Mouse (Mus musculus) frontal cortex, adult 2 months (tissue): Measurements from ENCODE around the gene Uso1. TPM values are rescaled to one million over a fixed set of nuclear protein-coding genes. Genes with fewer than 3 reads are reported as not detected.
A peak's percentile ranks its signal among the peaks of the same experiment; 100 is the strongest.
"Not testable (repeated sequence)": the region's sequence is repeated elsewhere in the genome, so short reads cannot be mapped to it uniquely, and the experiment has no call there.

Experiments
- DNase-seq, 2 experiments: peaks; one replicate each; pipeline ENCODE4 v3.0.0; 2022; ENCODE audit warnings: low spot score in 1 of 2; ENCODE audit errors: extremely low spot score in 1 of 2
- polyA plus RNA-seq: library from polyadenylated mRNA; depleted of rRNA; stranded (reverse); fragments of >200 nt; gene quantifications from 2 replicates; pipeline ENCODE4 v1.2.3, GENCODE M21; 2012

The Uso1 gene
- polyA plus RNA-seq, 1 experiment: 50.7 TPM

DNA sequence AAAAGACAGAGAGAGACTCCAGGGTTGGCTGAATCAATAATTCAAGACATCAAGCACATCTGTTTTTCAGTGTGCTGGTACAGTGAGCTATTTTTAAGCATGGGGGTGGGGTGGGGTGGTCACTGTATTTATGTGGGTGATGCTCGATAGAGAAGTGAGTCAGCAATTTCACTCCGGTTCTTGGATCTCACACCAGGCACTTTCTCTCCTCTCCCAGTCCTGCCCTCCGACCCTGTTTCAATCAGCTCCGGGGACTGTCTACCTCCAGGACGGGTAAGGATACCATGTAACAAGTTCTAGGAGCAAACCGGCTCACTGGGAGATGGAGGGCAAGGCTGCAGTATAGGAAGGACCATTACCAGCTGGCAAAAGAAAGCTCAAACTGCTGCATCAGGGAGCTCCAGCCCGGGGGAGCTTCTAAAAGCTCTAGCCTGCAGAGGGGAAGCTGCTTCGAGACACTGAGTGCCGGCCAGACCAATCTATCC lies 10.6 kb upstream of the Uso1 start:
- no peak for DNase-seq

GRCm38 (mm10) chr5:92127751-92128150 lies 10.0 kb upstream of the Uso1 start:
- DNase-seq: no peak

DNA sequence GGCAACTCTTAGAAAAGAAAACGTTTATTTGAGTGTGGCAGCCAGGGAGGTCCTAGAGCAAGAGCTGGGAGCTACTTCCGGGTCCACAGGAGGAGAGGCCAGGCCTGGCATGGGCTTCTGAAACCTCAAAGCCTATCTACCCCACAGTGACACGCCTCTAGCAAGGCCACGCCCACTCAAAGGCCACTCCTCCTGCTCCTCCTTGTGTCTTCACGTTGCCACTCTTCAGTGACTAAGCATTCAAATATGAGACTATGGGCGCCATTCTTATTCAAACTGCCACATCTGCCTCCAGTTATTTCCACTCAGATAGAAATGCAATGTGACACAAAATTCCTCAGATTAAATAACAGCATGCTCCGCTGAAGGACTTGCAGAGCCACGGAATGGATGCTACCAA lies 9.2 kb upstream of the Uso1 start:
- no peak for DNase-seq

DNA sequence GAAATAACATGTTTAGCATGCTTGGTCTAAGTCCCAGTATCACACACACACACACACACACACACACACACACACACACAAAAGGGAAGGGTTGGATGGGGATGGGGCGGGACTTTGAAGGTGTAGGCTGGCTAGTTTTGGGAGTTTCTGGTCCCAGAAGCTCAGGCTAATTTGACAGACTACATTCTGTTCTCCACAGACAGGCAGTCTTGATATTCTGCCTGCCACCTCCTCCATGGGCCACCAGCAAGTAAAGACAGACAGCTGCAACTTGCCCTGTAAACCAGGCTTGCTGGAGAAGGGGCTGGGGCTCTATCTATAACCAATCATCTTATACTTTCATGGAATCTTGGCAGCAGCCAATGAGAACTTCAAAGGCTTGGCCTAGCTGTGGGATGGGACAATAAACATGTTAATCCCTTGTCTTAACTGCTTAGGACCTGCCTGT lies 8.4 kb upstream of the Uso1 start:
- no peak for DNase-seq

DNA sequence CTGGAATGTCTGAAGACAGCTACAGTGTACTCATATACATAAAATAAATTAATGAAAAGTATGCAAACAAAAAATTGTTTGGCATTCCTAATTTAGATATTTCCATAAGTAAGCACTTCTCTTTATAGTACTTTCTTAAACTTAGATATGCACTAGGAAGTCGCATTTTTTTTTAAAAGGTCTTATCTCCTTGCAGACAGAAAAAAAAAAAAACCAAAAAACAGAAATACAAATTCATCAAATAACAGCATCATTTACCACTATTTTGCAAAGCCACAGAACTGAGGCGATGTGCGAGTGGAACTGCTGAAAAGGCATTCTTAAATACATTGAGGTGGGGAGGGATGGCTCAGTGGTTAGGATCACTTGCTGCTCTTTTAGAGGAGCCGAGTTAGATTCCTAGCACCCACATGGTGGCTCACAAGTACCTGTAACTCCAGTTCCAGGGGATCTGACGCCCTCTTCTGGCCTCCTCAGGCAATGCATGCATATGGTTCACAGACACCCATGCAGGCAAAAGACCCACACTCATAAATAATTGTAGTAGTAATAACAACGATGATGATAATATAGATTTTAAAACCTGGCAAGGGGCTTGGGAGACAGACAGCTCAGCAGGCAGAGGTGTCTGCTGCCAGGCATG lies 7.6 kb upstream of the Uso1 start:
- DNase-seq: no peak

DNA sequence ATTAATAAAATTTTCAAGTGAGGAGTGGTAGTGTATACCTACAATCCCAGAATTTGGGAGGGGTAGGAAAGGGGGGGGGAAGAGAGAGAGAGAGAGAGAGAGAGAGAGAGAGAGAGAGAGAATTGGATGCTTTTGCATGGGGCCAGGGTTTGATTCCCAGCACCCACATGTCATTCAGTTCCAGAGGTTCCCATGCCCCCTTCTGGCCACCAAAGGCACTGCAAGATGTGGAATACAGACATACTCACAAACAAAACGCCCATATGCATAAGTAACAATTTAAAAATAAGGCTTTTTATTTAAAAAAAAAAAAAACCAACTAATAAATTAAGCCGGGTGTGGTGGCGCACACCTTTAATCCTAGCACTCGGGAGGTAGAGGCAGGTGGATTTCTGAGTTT lies 5.6 kb upstream of the Uso1 start:
- no peak for DNase-seq

DNA sequence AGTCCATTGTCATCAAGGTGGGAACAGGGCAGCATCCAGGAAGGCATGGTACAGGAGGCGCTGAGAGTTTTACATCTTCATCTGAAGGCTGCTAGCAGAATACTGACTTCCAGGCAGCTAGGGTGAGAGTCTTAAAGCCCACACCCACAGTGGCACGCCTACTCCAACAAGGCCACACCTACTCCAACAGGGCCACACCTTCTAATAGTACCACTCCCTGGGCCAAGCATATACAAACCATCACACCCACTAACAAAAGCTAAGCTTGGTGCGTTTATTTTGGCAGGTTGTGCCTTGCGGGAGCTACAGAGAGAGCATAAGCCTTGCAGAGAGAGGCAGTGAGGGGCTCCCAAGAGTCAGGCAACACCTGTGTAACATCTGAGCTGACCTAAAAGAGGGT lies 4.7 kb upstream of the Uso1 start:
- DNase-seq: not testable (repeated sequence)

GRCm38 (mm10) chr5:92134934-92135333 lies 2.8 kb upstream of the Uso1 start:
- DNase-seq: no peak

DNA sequence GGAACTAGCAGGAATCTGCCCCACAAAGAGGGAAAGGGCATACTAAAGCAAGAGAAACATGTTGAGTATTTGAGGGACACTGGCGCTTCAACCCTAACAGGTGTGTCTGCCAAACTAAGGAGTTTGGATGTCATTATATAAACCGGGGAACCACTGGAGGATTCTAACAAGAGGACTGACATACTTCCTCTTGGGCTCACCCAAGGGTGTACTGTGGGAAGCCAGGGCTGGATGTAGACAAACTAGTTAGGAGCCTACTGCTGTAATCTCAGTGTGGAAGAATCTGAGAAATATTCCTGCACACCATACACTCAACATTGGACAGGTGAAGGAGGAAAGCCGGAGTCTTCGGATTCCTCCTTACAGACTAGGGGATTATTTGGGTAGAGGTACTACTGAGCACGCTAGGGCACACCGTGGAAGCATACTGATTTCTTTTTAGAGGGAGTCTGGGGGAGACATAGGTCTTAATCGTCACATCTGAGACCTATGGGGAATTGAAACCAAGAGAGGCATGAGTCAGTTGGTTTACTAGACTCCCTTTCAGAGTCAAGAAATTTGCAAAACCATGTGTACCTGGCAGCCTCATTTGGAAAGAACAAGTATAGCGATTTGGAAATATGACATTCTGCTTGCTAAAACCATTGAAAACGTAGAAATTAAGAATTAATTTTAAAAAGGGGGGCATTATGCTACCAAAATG lies 1.1 kb upstream of the Uso1 start:
- no peak for DNase-seq

GRCm38 (mm10) chr5:92138093-92138621 lies 419 bp downstream of the Uso1 start:
- peak in 1 of 2 experiments; percentile 28 for DNase-seq

DNA sequence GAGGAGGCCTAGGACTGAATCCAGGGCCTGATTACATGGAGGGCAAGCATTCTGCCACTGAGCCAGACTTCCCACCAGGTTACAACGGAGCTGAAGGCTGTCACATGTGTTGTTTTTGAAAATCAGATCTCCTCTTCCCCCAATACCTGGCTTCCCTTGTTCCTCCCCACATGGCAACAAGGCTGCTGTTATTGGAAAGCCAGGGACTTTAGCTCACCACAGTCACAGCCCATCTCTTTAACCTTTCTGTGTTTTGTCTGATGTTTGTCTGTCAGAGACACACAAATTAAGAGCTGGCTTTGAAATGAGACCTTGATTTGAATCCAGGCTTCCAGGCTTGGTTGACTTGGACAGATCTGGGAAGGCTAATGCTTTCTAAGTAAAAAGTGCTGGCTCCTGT lies 1.5 kb downstream of the Uso1 start:
- no peak for DNase-seq

DNA sequence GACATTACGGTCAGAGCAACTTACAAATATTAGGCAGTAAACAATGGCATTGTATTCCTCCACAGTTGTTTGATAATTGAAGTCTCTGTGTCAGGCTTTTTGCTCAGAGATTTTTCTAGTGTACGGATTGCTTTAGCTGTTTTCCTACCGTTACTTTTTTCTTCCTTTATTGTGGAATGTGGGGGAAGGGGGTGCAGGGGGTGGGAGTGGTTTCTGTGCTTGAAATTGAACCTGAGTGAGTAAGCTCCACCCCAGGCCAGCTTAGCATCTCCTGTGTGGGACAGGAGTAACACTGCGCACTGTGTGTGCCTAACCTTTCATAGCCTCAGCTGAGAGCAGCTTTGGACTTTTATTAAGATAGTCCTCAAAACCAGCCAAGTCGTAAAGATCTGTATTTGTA lies 4.0 kb downstream of the Uso1 start:
- no peak for DNase-seq

- DNase-seq: no peak
Observed at GRCm38 (mm10) chr5:92142481-92142880, 4.7 kb downstream of the Uso1 start.

GRCm38 (mm10) chr5:92143665-92144064 lies 5.9 kb downstream of the Uso1 start:
- no peak for DNase-seq

DNA sequence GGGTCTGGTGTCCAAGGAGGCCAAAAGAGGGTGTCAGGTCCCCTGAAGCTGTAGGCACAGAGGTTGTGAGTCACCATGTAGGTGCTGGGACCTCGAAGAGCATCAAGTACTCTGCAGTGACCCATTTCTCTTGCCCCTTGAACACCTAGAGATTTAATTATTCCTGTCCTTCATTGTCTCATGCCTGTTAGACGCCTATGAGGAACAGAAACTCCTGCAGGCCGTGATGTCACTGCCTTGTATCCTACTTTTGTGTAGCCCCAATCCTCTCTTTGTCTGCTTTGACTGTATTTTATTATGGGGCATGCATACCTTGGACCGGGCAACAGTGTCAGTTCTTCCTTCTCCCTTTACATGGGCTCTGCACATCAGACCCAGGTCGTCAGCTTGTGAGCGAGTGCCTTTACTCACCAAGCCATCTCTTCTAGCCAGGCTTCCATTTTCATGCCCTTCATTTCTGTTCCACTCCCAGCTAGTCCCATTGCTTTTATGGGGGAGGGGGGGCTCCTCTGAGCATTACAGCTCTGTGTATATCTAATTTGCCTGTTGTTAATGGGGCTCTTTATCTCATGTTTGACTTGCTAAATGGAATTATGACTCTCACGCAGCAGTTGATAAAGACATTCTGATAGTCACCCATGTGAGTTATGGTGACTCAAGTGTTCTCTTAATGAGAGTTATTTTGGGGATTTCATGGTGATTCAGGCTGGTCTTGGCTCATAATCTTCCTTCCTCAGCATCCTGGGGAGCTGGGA lies 7.4 kb downstream of the Uso1 start:
- DNase-seq: no peak

DNA sequence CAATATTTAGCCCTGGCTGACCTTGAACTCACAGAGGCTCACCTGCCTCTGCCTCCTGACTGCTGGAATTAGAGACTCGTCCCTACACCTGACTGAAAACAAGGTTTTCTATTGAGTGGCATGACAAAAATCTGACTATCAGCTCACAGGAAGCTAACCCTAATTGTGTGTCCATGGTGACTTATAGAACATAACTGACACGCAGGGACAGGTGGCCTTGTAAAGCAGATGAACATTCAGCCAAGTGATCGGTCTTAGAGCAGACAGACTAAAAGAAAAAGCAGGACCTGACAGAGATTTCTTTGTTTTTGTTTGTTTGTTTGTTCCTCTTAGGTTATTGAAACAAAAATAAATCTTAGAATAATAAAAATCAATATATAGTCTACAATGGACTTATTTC lies 10.5 kb downstream of the Uso1 start:
- no peak for DNase-seq

DNA sequence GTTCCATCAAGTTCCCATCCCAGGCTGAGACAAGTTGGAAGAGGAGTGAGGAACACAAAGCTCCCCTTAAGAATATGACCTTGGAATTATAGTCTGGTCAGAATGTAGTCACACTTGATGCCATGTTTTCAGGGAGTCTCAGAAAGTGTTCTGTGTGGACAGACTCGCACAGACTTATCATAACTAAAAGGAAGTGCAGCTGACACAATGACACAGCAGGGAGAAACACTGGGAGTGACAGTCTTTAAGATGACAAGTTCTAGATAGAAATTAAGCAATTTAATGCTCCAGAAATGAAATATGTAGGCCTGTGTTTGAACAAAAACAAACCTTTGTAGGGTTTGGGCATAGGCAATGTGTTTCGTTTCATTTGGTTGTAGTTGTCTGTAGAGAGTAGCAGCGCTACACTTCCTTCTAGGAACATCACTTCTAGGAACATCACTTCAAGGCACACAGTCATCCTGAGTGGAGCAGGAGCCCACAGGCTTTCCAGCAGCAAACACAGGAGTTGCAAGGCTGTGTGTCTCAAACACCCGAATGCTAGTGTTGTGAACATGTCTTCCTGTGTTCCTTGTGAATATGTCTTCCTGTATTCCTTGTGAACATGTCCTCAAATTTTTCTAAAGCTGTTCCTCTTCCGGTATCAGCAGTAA lies 11.7 kb downstream of the Uso1 start:
- no peak for DNase-seq

DNA sequence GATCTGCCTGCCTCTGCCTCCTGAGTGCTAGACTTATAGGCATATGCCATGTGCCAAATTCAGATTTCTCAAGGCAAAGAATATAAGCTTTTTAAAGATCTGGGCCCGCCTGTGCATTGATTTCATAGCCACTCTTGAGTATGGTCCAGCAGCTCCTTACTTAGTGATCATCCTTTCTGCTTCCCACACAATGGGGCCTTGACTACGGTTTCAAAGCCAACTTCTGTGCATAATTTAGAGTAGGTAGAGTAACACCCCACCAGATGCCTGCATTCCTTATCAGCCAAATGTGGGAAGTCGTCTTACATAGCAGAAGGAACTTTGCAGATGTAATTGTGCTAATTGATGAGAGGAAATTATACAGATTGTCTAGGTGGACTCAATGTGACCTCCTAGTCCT lies 17.1 kb downstream of the Uso1 start:
- peak in 1 of 2 experiments; percentile 60 for DNase-seq

DNA sequence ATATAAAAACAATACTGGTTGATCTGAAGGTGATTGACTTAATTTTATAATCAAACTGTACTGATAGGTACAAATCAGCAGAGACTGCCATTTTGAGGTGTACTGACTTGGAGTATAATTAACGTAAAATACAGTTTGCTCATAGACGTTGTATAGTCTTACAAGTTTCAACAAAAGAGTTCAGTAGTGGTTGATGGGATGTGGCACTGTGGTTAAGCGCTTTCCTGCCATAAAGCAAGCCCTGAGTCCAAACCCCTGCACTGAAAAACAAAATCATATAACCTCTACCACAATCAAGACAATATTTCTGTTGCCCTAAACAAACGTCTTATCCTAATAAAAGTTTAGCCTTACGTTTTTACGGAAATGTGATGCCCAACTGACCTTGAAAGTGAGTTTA lies 28.2 kb downstream of the Uso1 start:
- no peak for DNase-seq

- DNase-seq: no peak
Observed at GRCm38 (mm10) chr5:92183071-92183830, 45.5 kb downstream of the Uso1 start.
